Mouse (Mus musculus) brain, embryonic 14.5 days (tissue): ENCODE results near the gene Cntn1.

ENCODE experiments used
- CTCF ChIP-seq: fragments of 200-500 bp; IDR thresholded peaks from 2 replicates; pipeline ENCODE4 v1.5.1; 2012; ENCODE audit warnings: inconsistent platforms, mild to moderate bottlenecking, moderate library complexity, borderline replicate concordance; ENCODE audit not compliant: insufficient read depth, insufficient read length; ENCODE audit errors: extremely low read depth
- POLR2A ChIP-seq: fragments of 200-500 bp; IDR thresholded peaks from 2 replicates; pipeline ENCODE4 v1.6.1; 2012; ENCODE audit warnings: mild to moderate bottlenecking, inconsistent platforms, borderline replicate concordance; ENCODE audit not compliant: poor library complexity, insufficient read depth, insufficient read length, severe bottlenecking; ENCODE audit errors: extremely low read depth

DNA sequence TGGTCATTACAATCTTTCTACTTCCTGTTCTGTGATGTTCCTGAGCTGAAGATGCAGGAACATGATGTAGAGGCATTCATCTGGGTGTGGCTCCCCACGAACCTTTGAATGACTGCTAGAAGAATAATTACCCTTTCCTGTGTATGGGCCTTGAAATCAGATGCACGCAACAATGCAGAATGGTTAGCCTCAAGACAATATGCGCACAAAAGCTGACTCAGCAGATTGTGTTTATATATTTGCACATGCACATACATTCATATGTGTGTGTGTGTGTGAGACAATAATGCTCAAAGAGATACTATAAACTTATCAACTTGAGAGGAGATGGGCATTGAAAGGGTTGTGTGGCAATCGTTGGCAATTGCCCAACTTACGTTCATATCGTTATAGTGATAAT, 39.8 kb downstream of the Cntn1 start:
- no peak for TF ChIP-seq CTCF
- TF ChIP-seq POLR2A, result no peak
